Mouse (Mus musculus) embryo, embryonic 11.5 days (tissue): Measurements from ENCODE around the gene Abcd4.

ENCODE experiments used
- DNase-seq: peaks from one replicate; pipeline ENCODE4 v3.0.0-alpha.2; 2012; ENCODE audit warnings: low read depth, low spot score

Abcd4 gene

GRCm38 (mm10) chr12:84616977-84617630, at the start of gene Abcd4:
Gene Abcd4, minus strand, starts transcription at chr12:84617413.
- DNase-seq: peak; percentile 86

- DNase-seq: peak; percentile 36
Measured at GRCm38 (mm10) chr12:84653912-84654311, 36.7 kb upstream of the Abcd4 start.

GRCm38 (mm10) chr12:84650234-84650633, 33.0 kb upstream of the Abcd4 start:
- DNase-seq: no peak

GRCm38 (mm10) chr12:84640654-84641053, 23.4 kb upstream of the Abcd4 start, which contains the start of gene Vrtn:
Gene Vrtn, plus strand, starts transcription at chr12:84641019.
- no peak for DNase-seq

- DNase-seq: no peak
Measured at GRCm38 (mm10) chr12:84640253-84640652, 23.0 kb upstream of the Abcd4 start.

- DNase-seq: no peak
Measured at GRCm38 (mm10) chr12:84631867-84632266, 14.7 kb upstream of the Abcd4 start.

- no peak for DNase-seq
Measured at GRCm38 (mm10) chr12:84625116-84625515, 7.9 kb upstream of the Abcd4 start.

GRCm38 (mm10) chr12:84624601-84625000, 7.4 kb upstream of the Abcd4 start:
- DNase-seq: no peak

GRCm38 (mm10) chr12:84620975-84621374, 3.8 kb upstream of the Abcd4 start:
- no peak for DNase-seq

GRCm38 (mm10) chr12:84617663-84618062, 450 bp upstream of the Abcd4 start:
- no peak for DNase-seq

GRCm38 (mm10) chr12:84614524-84614923, 2.7 kb downstream of the Abcd4 start:
- no peak for DNase-seq

GRCm38 (mm10) chr12:84614001-84614400, 3.2 kb downstream of the Abcd4 start:
- DNase-seq: no peak

- no peak for DNase-seq
Measured at GRCm38 (mm10) chr12:84612518-84612917, 4.7 kb downstream of the Abcd4 start.

GRCm38 (mm10) chr12:84611718-84612117, 5.5 kb downstream of the Abcd4 start:
- DNase-seq: no peak

GRCm38 (mm10) chr12:84605860-84606259, 11.4 kb downstream of the Abcd4 start:
- no peak for DNase-seq

GRCm38 (mm10) chr12:84604001-84604400, 13.2 kb downstream of the Abcd4 start:
- DNase-seq: no peak

- no peak for DNase-seq
Measured at GRCm38 (mm10) chr12:84598324-84598723, 18.9 kb downstream of the Abcd4 start.

- peak; percentile 85 for DNase-seq
Measured at GRCm38 (mm10) chr12:84589825-84590761, 27.1 kb downstream of the Abcd4 start.

GRCm38 (mm10) chr12:84581285-84581684, 35.9 kb downstream of the Abcd4 start:
- no peak for DNase-seq

- no peak for DNase-seq
Measured at GRCm38 (mm10) chr12:84578440-84578770, 38.8 kb downstream of the Abcd4 start.

- no peak for DNase-seq
Measured at GRCm38 (mm10) chr12:84577768-84578439, 39.3 kb downstream of the Abcd4 start.

- DNase-seq: no peak
Measured at GRCm38 (mm10) chr12:84573094-84573493, 44.1 kb downstream of the Abcd4 start.
